Mouse (Mus musculus) A20 (cell line): ENCODE results near the gene Prss43.
A peak's percentile ranks its signal among the peaks of the same experiment; 100 is the strongest.

Source experiments
- DNase-seq: peaks from one replicate; pipeline ENCODE4 v3.0.0-alpha.2; 2011; ENCODE audit warnings: low read depth, low spot score

Prss43 gene

GRCm38 (mm10) chr9:110840905-110841304 lies 14.4 kb downstream of the Prss43 start:
- no peak for DNase-seq

GRCm38 (mm10) chr9:110841438-110841837 lies 14.9 kb downstream of the Prss43 start:
- DNase-seq = no peak

GRCm38 (mm10) chr9:110844206-110844605 lies 17.7 kb downstream of the Prss43 start, which contains the start of gene Prss46:
Gene Prss46 (plus strand): TSS chr9:110844506.
- no peak for DNase-seq

- DNase-seq = no peak
Observed at GRCm38 (mm10) chr9:110849162-110849561, 22.7 kb downstream of the Prss43 start.

GRCm38 (mm10) chr9:110855903-110856302 lies 29.4 kb downstream of the Prss43 start:
- DNase-seq = no peak

- DNase-seq = no peak
Observed at GRCm38 (mm10) chr9:110856920-110857319, 30.4 kb downstream of the Prss43 start.

- DNase-seq = no peak
Observed at GRCm38 (mm10) chr9:110857781-110858472, 31.4 kb downstream of the Prss43 start, which contains the start of gene Prss50. Gene Prss50 (plus strand): TSS chr9:110857967.

GRCm38 (mm10) chr9:110858523-110858922 lies 32.0 kb downstream of the Prss43 start:
- DNase-seq = no peak

- DNase-seq = no peak
Observed at GRCm38 (mm10) chr9:110858967-110859596, 32.6 kb downstream of the Prss43 start.

- peak; percentile 71 for DNase-seq
Observed at GRCm38 (mm10) chr9:110871030-110871429, 44.5 kb downstream of the Prss43 start.

GRCm38 (mm10) chr9:110873681-110874659 lies 47.5 kb downstream of the Prss43 start:
- no peak for DNase-seq

- no peak for DNase-seq
Observed at GRCm38 (mm10) chr9:110874660-110875191, 48.2 kb downstream of the Prss43 start.

GRCm38 (mm10) chr9:110875288-110875695 lies 48.8 kb downstream of the Prss43 start:
- no peak for DNase-seq

- DNase-seq = no peak
Observed at GRCm38 (mm10) chr9:110877353-110877752, 50.9 kb downstream of the Prss43 start.

- DNase-seq = no peak
Observed at GRCm38 (mm10) chr9:110877888-110878287, 51.4 kb downstream of the Prss43 start.

- DNase-seq = no peak
Observed at GRCm38 (mm10) chr9:110879191-110879920, 52.9 kb downstream of the Prss43 start, which contains the start of gene Als2cl. Gene Als2cl (plus strand): TSS chr9:110879870.

- no peak for DNase-seq
Observed at GRCm38 (mm10) chr9:110879998-110880561, 53.6 kb downstream of the Prss43 start, which contains the start of gene Tmie. Gene Tmie (minus strand): TSS chr9:110880113.

GRCm38 (mm10) chr9:110880772-110881171 lies 54.3 kb downstream of the Prss43 start:
- DNase-seq = no peak
